Mouse (Mus musculus) hindbrain, embryonic 16.5 days (tissue): ENCODE measurements around the gene Wfdc9. TPM values are rescaled to one million over a fixed set of nuclear protein-coding genes. Genes with fewer than 3 reads are reported as not detected.
"Not testable (repeated sequence)": the region's sequence is repeated elsewhere in the genome, so short reads cannot be mapped to it uniquely, and the experiment has no call there.

ENCODE experiments used
- ATAC-seq: fragments of 200-750 bp; cut with Nextera tagmentation; 2 replicates; pipeline ENCODE4 v1.8.0; 2017; ENCODE audit warnings: moderate TSS enrichment, moderate library complexity
- H3K27ac ChIP-seq: fragments of 300-500 bp; sonication (generic); 2 replicates; pipeline ENCODE4 v1.5.1; 2014; ENCODE audit warnings: low read depth, mild to moderate bottlenecking, control low read depth, low read length, moderate library complexity
- H3K27me3 ChIP-seq: fragments of 300-500 bp; sonication (generic); replicated peaks from 2 replicates; pipeline ENCODE4 v1.6.1; 2014; ENCODE audit warnings: low read length; ENCODE audit not compliant: control insufficient read depth, insufficient read depth
- H3K36me3 ChIP-seq: fragments of 300-500 bp; sonication (generic); 2 replicates; pipeline ENCODE4 v1.6.1; 2014; ENCODE audit warnings: mild to moderate bottlenecking, low read length, moderate library complexity, mixed read lengths; ENCODE audit not compliant: control insufficient read depth, insufficient read depth
- H3K4me1 ChIP-seq: fragments of 300-500 bp; sonication (generic); 2 replicates; pipeline ENCODE4 v1.6.1; 2014; ENCODE audit warnings: low read depth, low read length; ENCODE audit not compliant: control insufficient read depth, insufficient read depth
- H3K4me2 ChIP-seq: fragments of 300-500 bp; sonication (generic); 2 replicates; pipeline ENCODE4 v1.6.1; 2014; ENCODE audit warnings: mild to moderate bottlenecking, low read length, control low read depth, moderate library complexity
- H3K4me3 ChIP-seq: fragments of 300-500 bp; sonication (generic); 2 replicates; pipeline ENCODE4 v1.5.1; 2014; ENCODE audit warnings: mild to moderate bottlenecking, low read length, control low read depth, moderate library complexity
- H3K9ac ChIP-seq: fragments of 300-500 bp; sonication (generic); 2 replicates; pipeline ENCODE4 v1.6.1; 2014; ENCODE audit warnings: low read depth, mild to moderate bottlenecking, control low read depth, low read length, moderate library complexity
- H3K9me3 ChIP-seq: fragments of 300-500 bp; sonication (generic); 2 replicates; pipeline ENCODE4 v1.6.1; 2014; ENCODE audit warnings: mild to moderate bottlenecking, low read length, moderate library complexity; ENCODE audit not compliant: control insufficient read depth
- WGBS: fragments of 180-500 bp; shearing (Covaris S2); extraction: QIAGEN DNeasy Blood & Tissue Kit; methylation state at CpG from one replicate; pipeline ENCODE4 v1.1.7; 2014; 5-methylcytosine and 5-hydroxymethylcytosine counted together
- polyA plus RNA-seq: library from polyadenylated mRNA; unstranded; fragments of >200 nt; fragmentation: Nextera tagmentation; extraction: Ambion mirVana; gene quantifications from 2 replicates; pipeline ENCODE4 v1.2.1, GENCODE M21; 2015

Wfdc9 gene
- polyA plus RNA-seq, 1 experiment from 2014 or later: not detected

DNA sequence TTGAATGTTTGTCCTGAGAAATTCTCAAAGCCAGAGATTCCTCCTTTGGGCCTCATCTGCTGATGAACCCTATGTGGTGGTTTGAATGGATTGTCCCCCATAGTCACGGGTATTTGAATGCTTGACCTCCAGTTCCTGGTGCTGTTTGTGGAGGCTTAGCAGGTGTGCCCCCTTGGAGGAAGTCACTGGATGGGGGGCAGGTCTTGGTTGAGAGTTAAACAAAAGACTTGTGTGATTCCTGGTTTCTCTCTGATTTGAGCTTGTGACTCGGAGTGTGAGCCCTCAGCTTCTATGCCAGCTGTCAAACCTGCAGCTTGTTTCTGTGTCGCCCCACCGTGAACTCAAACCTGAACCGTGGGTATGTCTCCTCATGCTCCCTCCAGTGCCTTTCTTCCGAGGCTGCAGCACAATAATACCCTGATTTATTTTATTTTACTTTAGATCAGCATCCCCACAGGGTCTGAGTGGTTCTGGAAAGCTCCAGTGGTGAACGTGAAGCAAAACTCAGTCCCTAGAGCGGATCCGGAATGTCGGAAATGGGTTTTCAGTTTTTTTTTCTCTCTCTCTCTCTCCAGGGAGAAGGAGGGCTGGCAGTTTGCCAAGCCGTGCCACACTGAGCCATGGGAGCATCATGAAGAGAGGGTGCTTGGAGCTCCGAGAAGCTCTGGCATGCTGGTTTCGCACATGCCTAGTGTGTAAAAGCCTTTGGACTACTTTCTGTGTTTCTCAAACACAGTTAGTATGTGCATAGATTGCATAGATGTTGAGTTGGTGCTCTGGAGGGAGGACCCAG lies 14.3 kb downstream of the Wfdc9 start:
- no peak for ATAC-seq
- Histone ChIP-seq H3K36me3 (no peaks in the 10 kb centered on the region), H3K9me3 (no peaks in the 10 kb centered on the region)

DNA sequence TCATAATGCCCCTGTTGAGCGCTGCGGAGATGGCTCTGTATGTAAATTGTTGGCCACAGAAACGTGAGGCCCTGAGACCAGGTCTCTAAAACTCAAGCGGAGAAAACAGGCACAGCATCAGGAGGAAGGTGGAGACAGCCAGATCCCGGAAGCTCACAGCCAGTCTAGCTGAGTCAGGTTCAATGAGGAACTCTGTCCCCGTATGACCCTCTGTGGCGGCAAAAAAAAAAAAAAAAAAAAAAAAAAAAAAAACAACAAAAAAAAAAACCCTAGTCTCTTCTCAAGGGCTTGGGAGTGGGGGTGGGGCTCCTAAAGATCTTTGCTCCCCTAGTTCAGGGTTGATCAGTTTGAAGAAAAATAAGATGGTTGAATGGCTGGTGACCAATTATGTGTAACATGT lies 15.3 kb downstream of the Wfdc9 start:
- WGBS: 70% methylated on average over 7 of the region's 7 CpGs
- Histone ChIP-seq H3K4me1 (no peaks in the 10 kb centered on the region), H3K9me3 (no peaks in the 10 kb centered on the region), H3K27me3 (no peaks in the 10 kb centered on the region), H3K27ac (no peak overlapping the region), H3K36me3 (no peaks in the 10 kb centered on the region), H3K4me3 (no peak overlapping the region), H3K4me2 (no peak overlapping the region), H3K9ac (no peak overlapping the region)
- no peak for ATAC-seq

More for the DNA sequence above, 14.3 kb downstream of the Wfdc9 start:
- no peaks in the 10 kb centered on the region for H3K27me3 ChIP-seq
- H3K4me2 ChIP-seq: no peak overlapping the region
- H3K27ac ChIP-seq: no peak overlapping the region
- 68% methylated on average over 13 of the region's 13 CpGs for WGBS
- H3K9ac ChIP-seq: no peak overlapping the region
- H3K4me1 ChIP-seq: no peaks in the 10 kb centered on the region
- H3K4me3 ChIP-seq: no peak overlapping the region

DNA sequence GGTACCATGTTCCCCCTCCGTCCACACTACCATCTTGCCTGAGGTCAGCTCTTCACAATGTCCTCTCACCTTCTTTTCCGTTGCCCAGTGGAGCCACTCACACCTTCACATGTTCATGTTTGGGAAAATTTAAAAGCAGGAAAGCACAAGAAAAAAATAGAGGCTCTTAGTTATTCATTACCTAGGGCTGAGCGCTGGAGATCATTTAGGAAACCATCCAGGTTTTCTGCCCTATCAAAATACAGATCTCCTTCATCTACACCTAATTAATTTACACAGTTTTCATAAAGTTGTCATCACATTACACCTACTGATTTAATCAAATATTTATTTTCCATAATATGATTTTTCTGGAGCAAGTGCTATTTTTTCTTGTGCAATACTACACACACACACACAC lies 17.7 kb downstream of the Wfdc9 start, which contains the start of gene Wfdc16:
Gene Wfdc16, minus strand, starts transcription at position 101 of the 400 bp plus-strand sequence.
- no peak within 1 kb of the TSS for H3K9ac ChIP-seq
- no peak for ATAC-seq
- WGBS: 91% methylated on average over 3 of the region's 3 CpGs
- no peak within 1 kb of the TSS for H3K27ac ChIP-seq
- H3K27me3 ChIP-seq: no peaks in the 10 kb centered on the region
- no peaks in the 10 kb centered on the region for H3K9me3 ChIP-seq
- H3K4me1 ChIP-seq: no peaks in the 10 kb centered on the region
- no peak within 1 kb of the TSS for H3K4me3 ChIP-seq
- no peaks in the 10 kb centered on the region for H3K36me3 ChIP-seq
- no peak within 1 kb of the TSS for H3K4me2 ChIP-seq

DNA sequence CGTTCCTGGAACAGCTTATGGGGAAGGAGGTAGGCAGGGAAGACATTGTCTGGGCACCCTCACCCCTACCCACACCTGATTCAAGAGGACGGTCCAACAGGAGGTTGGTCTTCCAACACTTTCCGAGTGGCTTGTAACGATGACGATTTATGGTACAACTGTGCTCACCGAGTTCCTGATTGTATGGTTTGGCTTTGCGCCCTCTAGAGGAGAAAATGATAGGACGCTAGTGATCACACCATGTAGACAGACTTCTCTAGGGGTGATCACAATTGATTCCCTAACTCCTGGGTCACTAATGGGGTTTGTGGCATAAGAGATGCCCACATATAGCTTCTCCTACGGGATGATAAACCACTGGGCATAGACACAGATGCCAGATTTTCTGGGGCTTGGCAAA lies 21.1 kb downstream of the Wfdc9 start:
- no peaks in the 10 kb centered on the region for H3K9me3 ChIP-seq
- no peak for ATAC-seq
- H3K9ac ChIP-seq: no peak overlapping the region
- 83% methylated on average over 9 of the region's 9 CpGs for WGBS
- no peaks in the 10 kb centered on the region for H3K36me3 ChIP-seq
- H3K27me3 ChIP-seq: no peaks in the 10 kb centered on the region
- H3K27ac ChIP-seq: no peak overlapping the region
- H3K4me3 ChIP-seq: no peak overlapping the region
- H3K4me1 ChIP-seq: no peaks in the 10 kb centered on the region
- no peak overlapping the region for H3K4me2 ChIP-seq

DNA sequence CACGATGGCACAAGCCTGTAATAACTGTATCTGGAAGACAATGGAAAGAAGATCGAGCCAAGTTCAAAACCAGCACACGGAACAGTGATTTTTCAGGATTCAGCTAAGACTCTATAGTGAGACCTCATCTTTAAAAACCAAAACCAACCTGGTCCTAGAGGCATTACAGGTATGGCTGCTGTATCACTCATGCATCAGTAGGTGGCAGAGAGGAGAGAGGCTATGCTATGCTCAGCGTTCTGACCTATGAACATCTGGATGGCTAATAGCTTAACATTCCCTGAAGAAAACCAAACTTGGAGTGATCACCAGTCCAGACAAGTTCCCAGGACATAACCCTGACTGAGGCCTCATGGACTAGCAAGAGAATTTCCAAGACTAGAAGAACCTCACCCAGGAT lies 34.6 kb downstream of the Wfdc9 start:
- Histone ChIP-seq H3K27me3 (no peaks in the 10 kb centered on the region), H3K4me1 (no peaks in the 10 kb centered on the region), H3K4me3 (no peak overlapping the region), H3K36me3 (no peaks in the 10 kb centered on the region), H3K4me2 (no peak overlapping the region), H3K27ac (no peak overlapping the region), H3K9ac (no peak overlapping the region), H3K9me3 (no peaks in the 10 kb centered on the region)
- no peak for ATAC-seq
- 88% methylated on average over 4 of the region's 4 CpGs for WGBS

DNA sequence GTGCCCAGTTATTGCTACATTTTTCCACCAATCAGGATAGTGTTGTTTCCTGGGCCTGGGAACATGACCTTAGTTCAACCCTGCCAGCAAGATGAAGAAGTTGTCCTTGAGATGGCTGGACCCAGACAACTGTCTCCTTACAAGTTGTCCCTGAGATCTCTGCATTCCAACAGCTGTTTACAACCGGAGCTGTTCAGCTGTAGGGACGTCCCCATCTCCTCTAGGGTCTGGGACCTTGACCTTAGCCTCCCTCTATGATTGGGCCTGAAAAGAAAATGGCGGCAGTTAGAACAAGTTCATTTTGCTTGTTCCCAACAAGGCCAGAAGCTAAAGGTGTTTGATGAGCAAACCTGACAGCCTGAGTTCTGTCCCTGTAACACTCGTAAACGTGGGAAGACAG lies 37.3 kb downstream of the Wfdc9 start:
- no peaks in the 10 kb centered on the region for H3K4me1 ChIP-seq
- H3K36me3 ChIP-seq: no peaks in the 10 kb centered on the region
- no peaks in the 10 kb centered on the region for H3K27me3 ChIP-seq
- no peak for ATAC-seq
- H3K4me3 ChIP-seq: no peak overlapping the region
- no peak overlapping the region for H3K4me2 ChIP-seq
- 76% methylated on average over 5 of the region's 5 CpGs for WGBS
- no peaks in the 10 kb centered on the region for H3K9me3 ChIP-seq
- H3K9ac ChIP-seq: no peak overlapping the region
- H3K27ac ChIP-seq: no peak overlapping the region

DNA sequence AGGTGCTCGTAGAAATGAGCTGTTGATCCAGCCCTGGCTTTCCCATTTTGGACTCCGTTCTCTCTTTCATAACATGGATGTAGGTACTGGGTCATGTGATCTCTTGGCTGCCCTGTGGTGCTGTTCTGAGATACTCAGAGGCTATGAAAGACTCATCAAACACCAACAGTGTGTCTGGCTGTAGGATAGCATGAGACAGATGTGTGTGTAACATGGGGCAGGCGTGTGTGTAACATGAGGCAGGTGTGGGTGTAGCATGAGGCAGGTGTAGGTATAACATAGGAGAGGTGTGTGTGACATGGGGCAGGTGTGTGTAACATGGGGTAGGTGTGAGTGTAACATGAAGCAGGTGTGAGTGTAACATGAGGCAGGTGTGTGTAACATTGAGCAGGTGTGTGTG lies 41.0 kb downstream of the Wfdc9 start:
- Histone ChIP-seq H3K27ac (no peak overlapping the region), H3K36me3 (no peaks in the 10 kb centered on the region), H3K4me1 (no peaks in the 10 kb centered on the region), H3K4me2 (no peak overlapping the region), H3K9ac (no peak overlapping the region), H3K4me3 (no peak overlapping the region), H3K9me3 (no peaks in the 10 kb centered on the region), H3K27me3 (no peaks in the 10 kb centered on the region)
- ATAC-seq: no peak
- WGBS: 92% methylated on average over 3 of the region's 3 CpGs

DNA sequence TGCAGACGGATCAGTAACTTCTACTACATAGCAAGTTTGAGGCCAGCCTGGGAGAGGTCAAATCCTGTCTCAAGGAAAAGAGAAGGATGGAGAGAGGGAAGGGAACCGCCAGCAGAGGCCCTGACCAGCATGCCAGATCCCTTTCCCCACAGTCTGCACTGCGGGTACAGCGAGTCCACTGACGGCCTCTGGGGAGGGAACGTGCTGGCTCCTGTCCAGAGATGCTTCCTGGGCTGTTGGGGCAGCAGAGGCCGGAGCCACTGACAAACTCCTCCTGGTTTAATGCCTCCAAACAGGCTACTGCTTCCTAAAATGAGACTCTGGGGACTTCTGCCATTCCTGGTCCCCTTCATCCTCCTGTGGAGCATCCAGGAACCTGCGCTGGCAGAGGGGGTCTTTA lies 42.9 kb downstream of the Wfdc9 start, which contains the start of the genes Wfdc6b and Wfdc8:
Gene Wfdc6b, plus strand, starts transcription at position 52 of the 400 bp plus-strand sequence.
Gene Wfdc8, minus strand, starts transcription at position 156 of the 400 bp plus-strand sequence.
- H3K36me3 ChIP-seq, ATAC-seq, H3K4me3 ChIP-seq, H3K9me3 ChIP-seq, H3K4me2 ChIP-seq, H3K9ac ChIP-seq, H3K27ac ChIP-seq, H3K4me1 ChIP-seq, H3K27me3 ChIP-seq: not testable (repeated sequence)
- 55% methylated on average over 8 of the region's 8 CpGs for WGBS

DNA sequence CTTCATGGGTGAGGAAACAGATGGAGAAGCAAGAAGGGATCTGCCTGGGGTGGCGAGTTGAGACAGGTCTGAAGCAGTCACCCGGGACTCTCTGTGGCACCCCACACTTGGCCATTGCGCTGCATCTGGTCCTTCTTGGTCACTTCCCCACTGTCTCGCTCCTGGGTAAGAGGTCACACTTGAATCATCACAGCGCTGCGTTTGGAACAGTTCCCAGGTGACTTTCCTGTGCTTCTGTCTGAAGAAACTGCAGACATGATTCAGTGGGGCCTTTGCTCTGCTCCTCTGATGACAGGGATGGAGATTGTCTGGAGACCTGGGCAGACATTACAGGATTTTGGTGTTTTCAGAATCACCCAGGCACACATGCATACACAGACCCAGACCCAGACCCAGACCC lies 47.6 kb downstream of the Wfdc9 start:
- H3K4me2 ChIP-seq: no peak overlapping the region
- no peaks in the 10 kb centered on the region for H3K9me3 ChIP-seq
- H3K4me3 ChIP-seq: no peak overlapping the region
- H3K27ac ChIP-seq: no peak overlapping the region
- no peaks in the 10 kb centered on the region for H3K36me3 ChIP-seq
- ATAC-seq: no peak
- 76% methylated on average over 6 of the region's 6 CpGs for WGBS
- no peaks in the 10 kb centered on the region for H3K27me3 ChIP-seq
- no peaks in the 10 kb centered on the region for H3K4me1 ChIP-seq
- H3K9ac ChIP-seq: no peak overlapping the region
